Mouse (Mus musculus) retina, adult 2 months (tissue): ENCODE results near the gene Tpcn2.

ENCODE experiments used
- DNase-seq: peaks from one replicate; pipeline ENCODE4 v3.0.0-alpha.2; 2012; ENCODE audit warnings: low read depth, low spot score

Tpcn2 gene

GRCm38 (mm10) chr7:145283487-145284187, at the start of gene Tpcn2:
Gene Tpcn2, minus strand, starts transcription at chr7:145284011.
- DNase-seq = peak; percentile 43

GRCm38 (mm10) chr7:145332376-145333041, 48.7 kb upstream of the Tpcn2 start:
- DNase-seq = no peak

- DNase-seq = no peak
Observed at GRCm38 (mm10) chr7:145330641-145331040, 46.8 kb upstream of the Tpcn2 start.

- no peak for DNase-seq
Observed at GRCm38 (mm10) chr7:145329982-145330381, 46.2 kb upstream of the Tpcn2 start.

GRCm38 (mm10) chr7:145325697-145326096, 41.9 kb upstream of the Tpcn2 start:
- no peak for DNase-seq

GRCm38 (mm10) chr7:145323607-145324006, 39.8 kb upstream of the Tpcn2 start:
- DNase-seq = no peak

GRCm38 (mm10) chr7:145319481-145319880, 35.7 kb upstream of the Tpcn2 start:
- no peak for DNase-seq

GRCm38 (mm10) chr7:145317522-145317921, 33.7 kb upstream of the Tpcn2 start:
- DNase-seq = no peak

- DNase-seq = no peak
Observed at GRCm38 (mm10) chr7:145314785-145315411, 31.1 kb upstream of the Tpcn2 start, which contains the start of gene Mrgprd. Gene Mrgprd, plus strand, starts transcription at chr7:145314835.

- DNase-seq = no peak
Observed at GRCm38 (mm10) chr7:145312137-145312536, 28.3 kb upstream of the Tpcn2 start.

GRCm38 (mm10) chr7:145310526-145310925, 26.7 kb upstream of the Tpcn2 start:
- no peak for DNase-seq

GRCm38 (mm10) chr7:145309877-145310276, 26.1 kb upstream of the Tpcn2 start:
- DNase-seq = no peak

- DNase-seq = no peak
Observed at GRCm38 (mm10) chr7:145308866-145309265, 25.1 kb upstream of the Tpcn2 start.

- DNase-seq = no peak
Observed at GRCm38 (mm10) chr7:145308061-145308675, 24.4 kb upstream of the Tpcn2 start.

GRCm38 (mm10) chr7:145307636-145308035, 23.8 kb upstream of the Tpcn2 start:
- DNase-seq = no peak

- no peak for DNase-seq
Observed at GRCm38 (mm10) chr7:145304153-145304552, 20.3 kb upstream of the Tpcn2 start.

- no peak for DNase-seq
Observed at GRCm38 (mm10) chr7:145302488-145303285, 18.9 kb upstream of the Tpcn2 start.

- no peak for DNase-seq
Observed at GRCm38 (mm10) chr7:145301341-145302005, 17.7 kb upstream of the Tpcn2 start.

- no peak for DNase-seq
Observed at GRCm38 (mm10) chr7:145301008-145301340, 17.2 kb upstream of the Tpcn2 start.

- no peak for DNase-seq
Observed at GRCm38 (mm10) chr7:145300321-145301007, 16.7 kb upstream of the Tpcn2 start, which contains the start of gene Mrgprf. Gene Mrgprf, plus strand, starts transcription at chr7:145300828.
